In genomic region chr9:106202819-106203636, GRCm38 (mm10) we compare ENCODE assay signal across 8 mouse cellular contexts. TPM values are rescaled to one million over a fixed set of nuclear protein-coding genes. Genes with fewer than 3 reads are reported as not detected.
DNase-seq lines count a peak whose midpoint lies in the region; ATAC-seq and TF ChIP-seq lines count a peak whose summit lies in the region.

Gene Twf2, plus strand, starts transcription at chr9:106203108.

- H3K4me1 ChIP-seq in bone marrow macrophage, adult 2 months (ENCODE audit: control insufficient read depth, insufficient read depth, low read length) = peaks cover 48% of the 10 kb centered on the region
- H3K4me1 ChIP-seq in embryonic fibroblast, embryonic 13.5 days (ENCODE audit: control insufficient read depth, insufficient read depth, low read length) = 0 out of 2 replicates have a peak, but pooled peaks cover 2% of the 10 kb centered on the region
- H3K4me1 ChIP-seq in heart, embryonic 10.5 days = peaks cover 75% of the 10 kb centered on the region
- peaks cover 60% of the 10 kb centered on the region for H3K4me1 ChIP-seq in kidney, embryonic 15.5 days

- peak; percentile 90 for ATAC-seq in kidney, embryonic 15.5 days (replicated peaks; ENCODE audit: low FRiP score)
- peak; percentile 46; the same call in 1 of the 2 replicates for ATAC-seq in monocyte, adult 5-6 weeks (replicated peaks; ENCODE audit: insufficient number of reproducible peaks, low FRiP score, low TSS enrichment, poor library complexity, severe bottlenecking)

- no peaks in the 10 kb centered on the region for H3K9me3 ChIP-seq in heart, embryonic 10.5 days
- no peaks in the 10 kb centered on the region for H3K9me3 ChIP-seq in kidney, embryonic 15.5 days (replicated peaks)

- no peak; the same call in 1 of the 2 replicates for TF ChIP-seq POLR2A in bone marrow macrophage, adult 2 months (IDR thresholded peaks at IDR 0.05; ENCODE audit: borderline replicate concordance, low read depth, low read length)
- peak; percentile 80 for TF ChIP-seq POLR2A in embryonic fibroblast, embryonic 13.5 days (IDR thresholded peaks at IDR 0.05; ENCODE audit: low read depth, low read length)

- peak within 1 kb of the TSS; percentile 76 for H3K4me3 ChIP-seq in bone marrow macrophage, adult 2 months (ENCODE audit: insufficient read depth, low read length)
- peak within 1 kb of the TSS; percentile 52 for H3K4me3 ChIP-seq in embryonic fibroblast, embryonic 13.5 days (ENCODE audit: insufficient read depth, low read length)
- H3K4me3 ChIP-seq in heart, embryonic 10.5 days = peak within 1 kb of the TSS; percentile 76
- peak within 1 kb of the TSS; percentile 61 for H3K4me3 ChIP-seq in kidney, embryonic 15.5 days (replicated peaks)

- WGBS in heart, embryonic 10.5 days = 2% methylated on average over 61 of the region's 61 CpGs
- WGBS in kidney, embryonic 15.5 days = 1% methylated on average over 59 of the region's 61 CpGs

- DNase-seq in A20 (ENCODE audit: low read depth, low spot score) (peak; percentile 95), liver (peak; percentile 90)
- DNase-seq in heart, embryonic 10.5 days (ENCODE audit: low spot score) = peak; percentile 98
- peak; percentile 85 to 92 for DNase-seq in spleen, postnatal 4 days (ENCODE audit: low spot score in 2 of 2)

- H3K36me3 ChIP-seq in heart, embryonic 10.5 days = peaks cover 10% of the 10 kb centered on the region
- H3K36me3 ChIP-seq in kidney, embryonic 15.5 days = peaks cover 7% of the 10 kb centered on the region; the same call in 1 of the 2 replicates

- no peak for TF ChIP-seq CTCF in bone marrow macrophage, adult 2 months (IDR thresholded peaks at IDR 0.05; ENCODE audit: low read depth, low read length)
- no peak for TF ChIP-seq CTCF in embryonic fibroblast, embryonic 13.5 days (IDR thresholded peaks at IDR 0.05; ENCODE audit: borderline replicate concordance, insufficient read depth, low read length)

- H3K27me3 ChIP-seq in heart, embryonic 10.5 days (ENCODE audit: insufficient read depth, poor library complexity, severe bottlenecking) = no peaks in the 10 kb centered on the region
- no peaks in the 10 kb centered on the region for H3K27me3 ChIP-seq in kidney, embryonic 15.5 days

- H3K27ac ChIP-seq in bone marrow macrophage, adult 2 months (ENCODE audit: insufficient read depth, low read depth, low read length) = peak within 1 kb of the TSS; percentile 61
- H3K27ac ChIP-seq in embryonic fibroblast, embryonic 13.5 days (ENCODE audit: insufficient read depth, low read length) = 0 out of 2 replicates have a peak within 1 kb of the TSS, but pooled peaks have one; percentile 1
- peak within 1 kb of the TSS; percentile 89 for H3K27ac ChIP-seq in heart, embryonic 10.5 days
- peak within 1 kb of the TSS; percentile 65 for H3K27ac ChIP-seq in kidney, embryonic 15.5 days

- peak within 1 kb of the TSS; percentile 68 for H3K9ac ChIP-seq in kidney, embryonic 15.5 days

- H3K4me2 ChIP-seq in kidney, embryonic 15.5 days = peak within 1 kb of the TSS; percentile 66

RNA-seq across cellular contexts. Expression of gene Twf2, which starts in this region (rescaled TPM):
- 99.0 and 113 TPM in 2 replicates for polyA plus RNA-seq in bone marrow macrophage, adult 2 months (2012; ENCODE audit: insufficient read depth, insufficient read length, missing spikeins)
- polyA plus RNA-seq in embryonic fibroblast, embryonic 13.5 days (2011; ENCODE audit: insufficient read length, low read depth, missing spikeins) = 16.7 and 17.6 TPM in 2 replicates
- 70.5 and 77.2 TPM in 2 replicates for polyA plus RNA-seq in heart, embryonic 10.5 days (2016; fragmentation: Nextera tagmentation; extraction: Ambion mirVana)
- 67.0 and 73.4 TPM in 2 replicates for polyA plus RNA-seq in kidney, embryonic 15.5 days (2015; fragmentation: Nextera tagmentation; extraction: Ambion mirVana)
- 50.2 to 87.3 TPM (median 73.1 TPM) in 3 replicates for total RNA-seq in monocyte, adult 5-6 weeks (2017)

Comparison
In these comparisons a context has a peak if more than half of its experiments do, and no peak if none do; other contexts are left out.
1. Peak in every context shown above with its lines: DNase-seq, ATAC-seq, H3K4me3 ChIP-seq and H3K27ac ChIP-seq.
2. H3K27ac ChIP-seq: peak in every context shown above with its lines; median percentile 89 in heart, embryonic 10.5 days; 65 in kidney, embryonic 15.5 days; 61 in bone marrow macrophage, adult 2 months; 1 in embryonic fibroblast, embryonic 13.5 days.